Mouse (Mus musculus) kidney, embryonic 15.5 days (tissue): ENCODE results near the gene Samd9l. TPM values are rescaled to one million over a fixed set of nuclear protein-coding genes. Genes with fewer than 3 reads are reported as not detected.
A peak's percentile ranks its signal among the peaks of the same experiment; 100 is the strongest.
"Not testable (repeated sequence)": the region's sequence is repeated elsewhere in the genome, so short reads cannot be mapped to it uniquely, and the experiment has no call there.

ENCODE experiments used
- ATAC-seq: fragments of 200-750 bp; cut with Nextera tagmentation; replicated peaks from 2 replicates; pipeline ENCODE4 v1.8.0; 2017; ENCODE audit warnings: moderate TSS enrichment; ENCODE audit not compliant: low FRiP score
- H3K27ac ChIP-seq: fragments of 300-500 bp; sonication (generic); 2 replicates; pipeline ENCODE4 v1.5.1; 2015; ENCODE audit warnings: mild to moderate bottlenecking, inconsistent platforms
- H3K27me3 ChIP-seq: fragments of 300-500 bp; sonication (generic); 2 replicates; pipeline ENCODE4 v1.6.1; 2015; ENCODE audit warnings: inconsistent platforms
- H3K36me3 ChIP-seq: fragments of 300-500 bp; sonication (generic); 2 replicates; pipeline ENCODE4 v1.6.1; 2015; ENCODE audit warnings: inconsistent platforms
- H3K4me1 ChIP-seq: fragments of 300-500 bp; sonication (generic); 2 replicates; pipeline ENCODE4 v1.6.1; 2015; ENCODE audit warnings: inconsistent platforms
- H3K4me2 ChIP-seq: fragments of 300-500 bp; sonication (generic); 2 replicates; pipeline ENCODE4 v1.6.1; 2015; ENCODE audit warnings: moderate library complexity, mild to moderate bottlenecking, inconsistent platforms
- H3K4me3 ChIP-seq: fragments of 300-500 bp; sonication (generic); replicated peaks from 2 replicates; pipeline ENCODE4 v1.5.1; 2015; ENCODE audit warnings: mild to moderate bottlenecking, inconsistent platforms
- H3K9ac ChIP-seq: fragments of 300-500 bp; sonication (generic); 2 replicates; pipeline ENCODE4 v1.6.1; 2015; ENCODE audit warnings: mild to moderate bottlenecking, inconsistent platforms
- H3K9me3 ChIP-seq: fragments of 300-500 bp; sonication (generic); replicated peaks from 2 replicates; pipeline ENCODE4 v1.6.1; 2016; ENCODE audit warnings: inconsistent platforms
- WGBS: fragments of 180-500 bp; shearing (Covaris S2); methylation state at CpG from one replicate; pipeline ENCODE4 v1.1.7; 2015; ENCODE audit warnings: mixed read lengths; 5-methylcytosine and 5-hydroxymethylcytosine counted together
- polyA plus RNA-seq: library from polyadenylated mRNA; unstranded; fragments of >200 nt; fragmentation: Nextera tagmentation; extraction: Ambion mirVana; gene quantifications from 2 replicates; pipeline ENCODE4 v1.2.1, GENCODE M21; 2015

Samd9l gene
- polyA plus RNA-seq: 8.5 and 9.4 TPM in 2 replicates

DNA sequence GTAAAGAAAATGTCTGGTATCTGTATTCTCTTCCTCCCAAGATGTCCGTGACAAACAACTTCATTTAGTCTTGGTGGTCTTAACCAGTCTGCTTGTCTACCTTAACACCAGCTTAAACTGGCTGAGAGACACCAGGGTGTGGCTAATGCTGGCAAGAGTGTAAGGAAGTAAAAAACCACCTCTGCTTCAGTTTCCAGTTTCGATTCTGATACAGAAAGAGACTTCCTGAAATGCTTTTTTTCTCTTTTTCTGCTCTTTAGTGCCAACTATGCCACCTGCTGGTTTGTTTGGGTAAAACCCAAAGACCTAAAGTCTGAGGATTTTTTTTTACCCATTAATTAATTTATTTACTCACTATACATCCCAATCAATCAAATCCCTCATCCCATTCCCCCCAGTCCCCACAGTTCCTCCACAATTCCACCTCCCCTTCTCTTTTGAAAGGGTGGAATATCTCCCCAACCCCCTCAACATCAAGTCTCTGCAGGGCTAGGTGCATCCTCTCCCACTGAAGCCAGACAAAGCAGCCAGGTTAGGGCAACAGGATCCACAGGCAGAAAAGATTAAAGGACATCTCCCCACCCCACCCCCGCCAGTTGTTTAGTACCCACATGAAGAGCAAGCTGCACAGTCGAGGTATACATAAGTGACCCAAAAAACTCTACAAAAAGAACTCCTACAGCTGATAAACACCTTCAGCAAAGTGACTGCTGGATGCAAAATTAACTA is at the start of gene Samd9l:
Gene Samd9l, minus strand, starts transcription at position 233 of the 729 bp plus-strand sequence.
- H3K4me1 ChIP-seq, H3K9me3 ChIP-seq, H3K9ac ChIP-seq, H3K36me3 ChIP-seq, H3K27me3 ChIP-seq, H3K27ac ChIP-seq: not testable (repeated sequence)
- 0 out of 2 replicates have a peak, but pooled peaks have one; percentile 49 for ATAC-seq
- Histone ChIP-seq H3K4me3 (peak within 1 kb of the TSS; percentile 29), H3K4me2 (peak within 1 kb of the TSS; percentile 42)
- WGBS: 42% methylated on average over 4 of the region's 4 CpGs

DNA sequence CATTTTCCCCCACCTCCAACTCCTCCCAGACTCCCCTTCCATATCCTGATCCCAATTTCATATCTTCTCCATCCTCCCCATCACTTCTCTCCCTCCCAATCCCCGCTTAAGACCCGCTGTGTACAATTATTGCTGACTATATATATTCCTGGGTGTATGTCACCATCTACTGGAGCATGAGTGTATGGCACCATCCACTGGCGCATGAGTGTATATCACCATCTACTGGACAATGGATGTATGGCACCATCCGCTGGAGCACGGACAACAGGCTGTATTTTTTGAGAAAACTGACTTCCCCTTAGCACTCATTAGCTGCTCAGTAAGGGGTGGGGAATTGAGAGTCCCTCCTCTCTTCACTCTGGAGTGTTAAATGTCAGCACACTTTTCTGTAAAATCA is 48.0 kb upstream of the Samd9l start:
- H3K9me3 ChIP-seq: no peaks in the 10 kb centered on the region
- ATAC-seq: peak; percentile 90
- H3K9ac ChIP-seq: no peak overlapping the region
- no peaks in the 10 kb centered on the region for H3K27me3 ChIP-seq
- WGBS: 4% methylated on average over 5 of the region's 5 CpGs
- no peak overlapping the region for H3K4me2 ChIP-seq
- no peaks in the 10 kb centered on the region for H3K4me1 ChIP-seq
- no peaks in the 10 kb centered on the region for H3K36me3 ChIP-seq
- no peak overlapping the region for H3K4me3 ChIP-seq
- H3K27ac ChIP-seq: no peak overlapping the region

DNA sequence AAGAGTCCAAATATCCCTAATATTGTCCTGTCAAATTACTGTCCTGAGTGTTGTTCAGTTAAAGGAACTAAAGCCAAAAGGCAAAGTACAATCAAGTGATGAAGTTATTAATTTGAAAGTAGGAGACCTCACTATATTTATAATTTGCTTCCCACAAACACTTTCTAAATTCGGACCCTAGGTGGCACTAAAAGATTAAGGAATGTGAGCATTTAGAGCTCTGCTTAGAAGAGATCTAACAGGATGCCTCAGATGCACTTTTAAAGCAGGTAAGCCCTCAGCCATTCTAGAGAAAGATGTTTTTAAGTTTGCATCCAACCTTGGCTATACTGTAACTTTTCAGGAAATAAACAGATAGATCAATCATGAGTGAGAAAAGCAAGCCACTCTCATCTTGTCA is 44.5 kb upstream of the Samd9l start:
- H3K27ac ChIP-seq: no peak overlapping the region
- H3K4me1 ChIP-seq: no peaks in the 10 kb centered on the region
- H3K9ac ChIP-seq: no peak overlapping the region
- H3K27me3 ChIP-seq: no peaks in the 10 kb centered on the region
- no peaks in the 10 kb centered on the region for H3K36me3 ChIP-seq
- H3K9me3 ChIP-seq: no peaks in the 10 kb centered on the region
- ATAC-seq: no peak
- no peak overlapping the region for H3K4me3 ChIP-seq
- H3K4me2 ChIP-seq: no peak overlapping the region
- 20% methylated on average over 1 of the region's 1 CpGs for WGBS

DNA sequence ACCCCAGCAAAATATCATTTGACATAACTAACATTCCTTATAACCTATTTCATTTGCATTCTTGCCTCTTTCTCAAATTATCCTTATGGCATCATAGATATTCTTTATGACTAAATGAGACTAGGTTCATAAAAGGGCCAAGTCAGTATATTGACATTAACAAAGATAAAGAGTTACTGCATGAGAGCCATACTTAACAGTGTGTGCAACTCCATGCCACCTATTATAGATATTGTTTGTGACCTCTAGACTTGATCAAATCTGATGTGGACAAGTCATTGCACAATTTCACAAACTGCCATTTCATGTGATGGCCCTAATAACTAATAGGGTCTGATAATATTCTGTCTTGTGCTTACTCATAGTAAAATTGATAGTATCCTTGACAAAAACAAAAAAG is 36.7 kb upstream of the Samd9l start:
- no peak overlapping the region for H3K4me3 ChIP-seq
- H3K9ac ChIP-seq: no peak overlapping the region
- no peak overlapping the region for H3K27ac ChIP-seq
- no peaks in the 10 kb centered on the region for H3K36me3 ChIP-seq
- H3K4me1 ChIP-seq: no peaks in the 10 kb centered on the region
- H3K27me3 ChIP-seq: no peaks in the 10 kb centered on the region
- no peak for ATAC-seq
- no peaks in the 10 kb centered on the region for H3K9me3 ChIP-seq
- no peak overlapping the region for H3K4me2 ChIP-seq

DNA sequence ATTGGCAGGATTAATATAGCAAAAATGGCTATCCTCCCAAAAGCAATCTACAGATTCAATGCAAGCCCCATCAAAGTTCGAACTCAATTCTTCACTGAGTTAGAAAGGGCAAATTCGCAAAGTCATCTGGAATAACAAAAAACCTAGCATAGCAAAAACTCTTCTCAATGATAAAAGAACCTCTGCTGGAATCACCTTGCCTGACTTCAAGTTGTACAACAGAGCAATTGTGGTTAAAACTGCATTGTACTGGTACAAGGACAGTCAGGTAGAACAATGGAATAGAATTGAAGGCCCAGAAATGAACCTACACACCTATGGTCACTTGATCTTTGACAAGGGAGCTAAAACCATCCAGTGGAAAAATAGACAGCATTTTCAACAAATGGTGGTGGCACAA is 31.6 kb upstream of the Samd9l start:
- H3K4me2 ChIP-seq, H3K36me3 ChIP-seq, H3K27me3 ChIP-seq, H3K4me1 ChIP-seq, ATAC-seq, H3K4me3 ChIP-seq, H3K9ac ChIP-seq, H3K9me3 ChIP-seq, H3K27ac ChIP-seq: not testable (repeated sequence)
- 91% methylated on average over 2 of the region's 2 CpGs for WGBS

DNA sequence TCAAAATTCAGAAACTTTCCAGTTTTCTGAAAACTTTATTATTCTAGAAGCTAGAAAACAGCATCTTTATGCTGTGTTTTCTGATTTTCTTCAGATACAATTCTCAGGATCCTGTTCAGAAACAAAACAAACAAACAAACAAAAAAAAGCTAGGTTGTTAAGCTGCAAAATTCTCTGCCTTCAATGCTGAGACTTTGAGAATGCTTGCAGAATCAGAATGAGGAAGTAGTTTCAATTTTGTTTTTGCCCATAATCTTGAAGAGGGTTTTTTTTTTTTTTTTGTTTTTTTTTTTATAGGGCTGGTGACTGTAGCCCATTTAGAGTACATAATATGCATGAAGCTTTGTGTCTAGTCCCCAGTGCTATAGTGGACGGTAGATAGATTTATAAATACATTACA is 27.7 kb upstream of the Samd9l start:
- no peak overlapping the region for H3K4me2 ChIP-seq
- no peak overlapping the region for H3K4me3 ChIP-seq
- no peaks in the 10 kb centered on the region for H3K27me3 ChIP-seq
- ATAC-seq: no peak
- no peaks in the 10 kb centered on the region for H3K36me3 ChIP-seq
- H3K4me1 ChIP-seq: no peaks in the 10 kb centered on the region
- H3K9ac ChIP-seq: no peak overlapping the region
- WGBS: 86% methylated on average over 1 of the region's 1 CpGs
- H3K27ac ChIP-seq: no peak overlapping the region
- H3K9me3 ChIP-seq: no peaks in the 10 kb centered on the region

DNA sequence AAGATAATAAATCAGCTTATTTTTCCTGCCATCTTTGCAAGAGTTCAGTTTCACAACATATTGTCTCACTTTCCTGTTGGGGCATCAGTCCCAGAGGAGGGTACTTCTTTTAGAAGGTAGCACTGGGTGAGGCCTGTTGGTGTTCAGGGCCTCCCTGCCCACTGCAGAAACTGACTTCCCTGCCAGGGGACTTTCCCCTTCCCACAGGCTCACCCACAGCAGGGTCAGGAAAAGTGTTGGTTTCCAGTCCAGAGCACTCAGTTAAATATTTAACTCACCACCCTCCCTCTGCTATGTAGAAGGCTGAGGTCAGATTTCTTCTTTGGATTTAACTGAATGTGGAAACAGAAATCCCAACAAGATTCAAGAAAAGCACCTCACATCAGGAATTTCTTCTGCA is 26.0 kb upstream of the Samd9l start:
- not testable (repeated sequence) for H3K4me2 ChIP-seq, H3K27me3 ChIP-seq

DNA sequence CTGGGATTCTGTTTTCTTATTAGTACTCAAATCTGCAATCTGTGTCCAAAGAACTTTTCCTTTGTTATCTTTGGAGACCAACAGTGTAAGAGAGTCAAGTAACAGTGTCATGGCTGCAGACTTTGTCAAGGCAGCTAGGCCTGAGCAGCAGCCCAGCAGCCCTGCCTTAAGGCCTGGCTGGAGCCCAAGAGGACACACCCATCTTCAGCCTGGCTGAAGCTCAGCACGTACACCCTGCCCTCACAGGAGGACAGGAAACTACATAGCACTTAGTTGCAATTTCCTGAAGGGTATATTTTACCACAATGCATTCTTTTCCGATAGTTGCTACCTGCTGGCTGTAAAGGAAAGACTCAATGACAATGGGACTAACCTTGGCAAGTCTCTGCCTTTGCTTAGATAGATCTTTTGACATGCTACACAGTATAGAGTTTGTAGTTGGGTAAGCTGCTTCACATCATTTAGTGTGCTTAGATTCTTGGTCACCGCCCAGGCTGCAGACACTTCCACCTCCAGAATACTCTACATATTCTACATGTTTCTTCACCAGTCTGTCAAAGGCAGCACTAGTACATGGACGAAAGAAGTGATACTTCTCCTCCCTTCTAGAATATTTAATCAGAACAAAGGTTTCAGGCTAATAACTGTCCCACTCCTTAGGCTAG is 25.4 kb upstream of the Samd9l start:
- not testable (repeated sequence) for H3K4me3 ChIP-seq, H3K9ac ChIP-seq, H3K36me3 ChIP-seq, H3K4me2 ChIP-seq, H3K9me3 ChIP-seq, H3K27ac ChIP-seq, H3K4me1 ChIP-seq, H3K27me3 ChIP-seq
- ATAC-seq: peak; percentile 74
- 40% methylated on average over 1 of the region's 4 CpGs for WGBS

More for the DNA sequence above, 26.0 kb upstream of the Samd9l start:
- H3K27ac ChIP-seq, H3K9ac ChIP-seq, H3K9me3 ChIP-seq, H3K4me1 ChIP-seq, H3K36me3 ChIP-seq, H3K4me3 ChIP-seq: not testable (repeated sequence)
- ATAC-seq: peak; percentile 96

DNA sequence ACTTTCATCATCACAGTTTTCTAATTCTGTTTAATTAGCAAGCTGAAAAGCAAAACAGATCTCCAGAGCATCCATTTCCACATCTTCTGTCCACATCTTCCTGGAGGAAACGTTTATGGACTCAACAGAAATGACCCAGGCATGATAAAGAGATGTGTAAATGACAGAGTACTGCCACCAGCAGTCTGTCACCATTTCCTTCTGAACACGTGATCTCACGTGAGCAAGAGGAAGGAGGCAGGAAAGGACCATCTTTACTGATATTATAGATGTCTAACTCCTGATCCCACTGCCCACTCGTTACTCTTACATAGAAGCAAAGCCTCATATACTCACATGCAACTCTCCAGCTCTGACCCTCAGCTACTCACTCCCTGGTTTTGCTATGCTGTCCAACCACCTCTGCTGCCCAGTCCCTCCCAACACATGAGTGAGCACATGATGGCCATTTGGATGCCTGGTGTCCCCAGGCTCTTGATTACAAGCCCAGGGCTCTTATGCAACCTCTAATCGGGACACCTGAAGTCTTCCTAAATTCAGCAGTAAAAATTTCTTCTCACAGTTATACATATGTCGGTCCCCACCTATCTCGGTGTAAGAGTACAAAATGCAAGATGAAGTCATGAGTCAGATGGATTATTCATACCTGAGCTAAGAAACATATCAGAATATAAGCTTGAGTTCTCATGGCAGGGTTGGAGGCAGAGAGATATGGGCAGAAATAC is 2.0 kb downstream of the Samd9l start:
- not testable (repeated sequence) for H3K27ac ChIP-seq, H3K27me3 ChIP-seq, H3K9me3 ChIP-seq, H3K9ac ChIP-seq, H3K4me1 ChIP-seq, H3K36me3 ChIP-seq, ATAC-seq
- Histone ChIP-seq H3K4me3 (peak overlapping the region; percentile 27; the same call in 1 of the 2 replicates), H3K4me2 (peak overlapping the region; percentile 42; the same call in 1 of the 2 replicates)
- WGBS: 86% methylated on average over 5 of the region's 7 CpGs

DNA sequence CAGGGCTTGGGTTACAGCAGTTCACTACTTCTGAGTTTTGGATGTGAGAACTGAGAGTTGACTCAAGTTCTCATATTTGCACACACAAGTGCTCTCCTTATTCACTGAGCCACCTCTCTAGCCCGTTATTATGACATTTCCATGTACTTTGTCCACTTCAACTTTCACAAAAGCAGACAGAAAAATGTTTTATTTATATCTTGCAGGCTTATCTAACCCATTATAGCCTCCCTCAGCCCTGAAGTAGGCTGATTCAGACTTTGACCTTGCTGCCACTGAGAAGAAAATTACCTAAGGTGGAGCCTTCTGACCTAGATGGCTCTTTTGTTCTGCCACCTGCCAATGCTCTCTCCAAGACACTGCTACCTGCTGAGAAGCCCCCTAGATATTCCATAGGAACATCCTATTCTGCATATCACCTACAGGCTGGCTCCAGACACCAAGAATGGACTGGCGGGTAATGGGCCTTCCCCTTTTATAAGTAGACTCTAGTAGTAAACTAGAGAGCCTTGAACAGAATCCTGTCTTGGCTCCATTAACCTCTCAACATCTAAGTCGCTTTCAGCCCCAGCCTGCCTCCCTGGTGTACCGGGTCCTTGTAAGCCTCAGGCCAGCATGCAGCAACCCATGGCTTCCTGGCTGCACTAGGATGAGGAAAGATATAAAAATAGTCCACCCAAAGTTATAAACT is 3.3 kb downstream of the Samd9l start:
- H3K27ac ChIP-seq, ATAC-seq: not testable (repeated sequence)

DNA sequence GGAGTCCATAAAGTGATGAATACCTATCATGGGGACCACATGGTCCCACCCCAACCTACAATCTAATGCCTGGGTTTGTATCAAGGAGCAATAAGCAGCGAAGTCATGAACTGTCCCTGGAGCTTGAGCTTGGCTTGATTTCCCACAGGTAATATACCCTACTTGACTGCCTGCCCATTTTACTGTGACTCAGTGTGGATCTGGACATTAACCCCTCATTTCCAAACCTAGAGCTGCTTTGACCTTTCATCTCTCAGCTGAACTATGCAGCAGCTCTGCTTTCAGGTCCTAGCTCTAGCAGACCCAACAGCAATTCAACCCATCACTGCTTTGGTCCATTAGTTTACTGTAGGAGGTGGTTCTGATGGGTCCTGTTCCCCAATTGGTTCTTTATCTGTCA is 9.4 kb downstream of the Samd9l start:
- Histone ChIP-seq H3K27ac (no peak overlapping the region), H3K36me3 (no peaks in the 10 kb centered on the region), H3K9me3 (no peaks in the 10 kb centered on the region), H3K27me3 (no peaks in the 10 kb centered on the region), H3K9ac (no peak overlapping the region), H3K4me1 (no peaks in the 10 kb centered on the region), H3K4me3 (no peak overlapping the region), H3K4me2 (no peak overlapping the region)
- WGBS: 83% methylated on average over 1 of the region's 1 CpGs
- no peak for ATAC-seq

More for the DNA sequence above, 3.3 kb downstream of the Samd9l start:
- not testable (repeated sequence) for H3K27me3 ChIP-seq, H3K4me2 ChIP-seq, H3K9me3 ChIP-seq, H3K4me3 ChIP-seq, H3K9ac ChIP-seq, H3K4me1 ChIP-seq, H3K36me3 ChIP-seq
- WGBS: 74% methylated on average over 4 of the region's 4 CpGs

DNA sequence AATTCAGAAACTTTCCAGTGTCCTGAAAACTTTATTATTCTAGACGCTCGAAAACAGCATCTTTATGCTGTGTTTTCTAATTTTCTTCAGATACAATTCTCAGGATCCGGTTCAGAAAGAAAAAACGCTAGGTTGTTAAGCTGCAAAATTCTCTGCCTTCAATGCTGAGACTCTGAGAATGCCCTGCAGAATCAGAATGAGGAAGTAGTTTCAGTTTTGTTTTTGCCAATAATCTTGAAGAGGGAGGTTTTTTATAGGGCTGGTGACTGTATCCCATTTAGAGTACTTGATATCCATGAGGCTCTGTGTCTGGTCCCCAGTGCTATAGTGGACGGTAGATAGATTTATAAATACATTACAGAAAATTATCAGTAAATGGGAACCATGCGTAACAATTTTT is 12.8 kb downstream of the Samd9l start:
- no peaks in the 10 kb centered on the region for H3K9me3 ChIP-seq
- no peak overlapping the region for H3K4me2 ChIP-seq
- WGBS: 85% methylated on average over 6 of the region's 6 CpGs
- ATAC-seq: no peak
- H3K36me3 ChIP-seq: no peaks in the 10 kb centered on the region
- H3K27me3 ChIP-seq: no peaks in the 10 kb centered on the region
- no peaks in the 10 kb centered on the region for H3K4me1 ChIP-seq
- H3K27ac ChIP-seq: no peak overlapping the region
- no peak overlapping the region for H3K9ac ChIP-seq
- H3K4me3 ChIP-seq: no peak overlapping the region
